Mouse (Mus musculus): ENCODE data around the gene Igfbp3. TPM values are rescaled to one million over a fixed set of nuclear protein-coding genes. Genes with fewer than 3 reads are reported as not detected.

The Igfbp3 gene
- 85.9 and 97.3 TPM in 2 replicates for polyA plus RNA-seq (2015; fragmentation: Nextera tagmentation; extraction: Ambion mirVana)

- no peaks in the 10 kb centered on the region; the same call in 1 of the 2 replicates for H3K36me3 ChIP-seq (ENCODE audit: insufficient read depth, low read length)
- under 1% methylated on average over 69 of the region's 104 CpGs for WGBS
- H3K4me3 ChIP-seq (ENCODE audit: low read length), result peak within 1 kb of the TSS; percentile 68
- no peak within 1 kb of the TSS for H3K27ac ChIP-seq (ENCODE audit: low read length)
- peak; percentile 83 for ATAC-seq (ENCODE audit: low FRiP score, low TSS enrichment)
- H3K9me3 ChIP-seq (ENCODE audit: low read length), result no peaks in the 10 kb centered on the region
- H3K9ac ChIP-seq (replicated peaks; ENCODE audit: low read length), result peak within 1 kb of the TSS; percentile 70
- H3K4me2 ChIP-seq (replicated peaks; ENCODE audit: low read depth, low read length), result peak within 1 kb of the TSS; percentile 94
- peaks cover 31% of the 10 kb centered on the region for H3K27me3 ChIP-seq (ENCODE audit: insufficient read depth, low read length)
- H3K4me1 ChIP-seq (ENCODE audit: insufficient read depth, low read length), result peaks cover 18% of the 10 kb centered on the region
These were observed at the start of gene Igfbp3 for GRCm38 (mm10) chr11:7213501-7214341. Gene Igfbp3 (minus strand): TSS chr11:7213923.

- H3K4me1 ChIP-seq (ENCODE audit: insufficient read depth, low read length), result no peaks in the 10 kb centered on the region
- H3K9me3 ChIP-seq (ENCODE audit: low read length), result no peaks in the 10 kb centered on the region
- H3K9ac ChIP-seq (replicated peaks; ENCODE audit: low read length), result no peak overlapping the region
- no peaks in the 10 kb centered on the region for H3K36me3 ChIP-seq (ENCODE audit: insufficient read depth, low read length)
- no peak overlapping the region for H3K27ac ChIP-seq (ENCODE audit: low read length)
- 89% methylated on average over 5 of the region's 5 CpGs for WGBS
- no peak overlapping the region for H3K4me3 ChIP-seq (ENCODE audit: low read length)
- no peaks in the 10 kb centered on the region for H3K27me3 ChIP-seq (ENCODE audit: insufficient read depth, low read length)
- ATAC-seq (ENCODE audit: low FRiP score, low TSS enrichment), result no peak
- no peak overlapping the region for H3K4me2 ChIP-seq (replicated peaks; ENCODE audit: low read depth, low read length)
These were observed 37.1 kb upstream of the Igfbp3 start for GRCm38 (mm10) chr11:7250870-7251269.

- no peak overlapping the region for H3K9ac ChIP-seq (replicated peaks; ENCODE audit: low read length)
- H3K27me3 ChIP-seq (ENCODE audit: insufficient read depth, low read length), result no peaks in the 10 kb centered on the region
- H3K36me3 ChIP-seq (ENCODE audit: insufficient read depth, low read length), result no peaks in the 10 kb centered on the region
- H3K4me3 ChIP-seq (ENCODE audit: low read length), result no peak overlapping the region
- no peak for ATAC-seq (ENCODE audit: low FRiP score, low TSS enrichment)
- 92% methylated on average over 2 of the region's 2 CpGs for WGBS
- H3K4me1 ChIP-seq (ENCODE audit: insufficient read depth, low read length), result no peaks in the 10 kb centered on the region
- no peak overlapping the region for H3K4me2 ChIP-seq (replicated peaks; ENCODE audit: low read depth, low read length)
- no peaks in the 10 kb centered on the region for H3K9me3 ChIP-seq (ENCODE audit: low read length)
- H3K27ac ChIP-seq (ENCODE audit: low read length), result no peak overlapping the region
These were observed 36.7 kb upstream of the Igfbp3 start for GRCm38 (mm10) chr11:7250415-7250814.

- Histone ChIP-seq H3K36me3 (ENCODE audit: insufficient read depth, low read length) (no peaks in the 10 kb centered on the region), H3K4me2 (replicated peaks; ENCODE audit: low read depth, low read length) (no peak overlapping the region), H3K4me3 (ENCODE audit: low read length) (no peak overlapping the region), H3K27me3 (ENCODE audit: insufficient read depth, low read length) (no peaks in the 10 kb centered on the region), H3K9ac (replicated peaks; ENCODE audit: low read length) (no peak overlapping the region), H3K4me1 (ENCODE audit: insufficient read depth, low read length) (no peaks in the 10 kb centered on the region), H3K9me3 (ENCODE audit: low read length) (no peaks in the 10 kb centered on the region), H3K27ac (ENCODE audit: low read length) (no peak overlapping the region)
- no peak for ATAC-seq (ENCODE audit: low FRiP score, low TSS enrichment)
- 79% methylated on average over 1 of the region's 1 CpGs for WGBS
These were observed 31.1 kb upstream of the Igfbp3 start for GRCm38 (mm10) chr11:7244782-7245181.

- Histone ChIP-seq H3K4me2 (replicated peaks; ENCODE audit: low read depth, low read length) (no peak overlapping the region), H3K4me1 (ENCODE audit: insufficient read depth, low read length) (0 out of 2 replicates have a peak, but pooled peaks cover 2% of the 10 kb centered on the region), H3K9me3 (ENCODE audit: low read length) (no peaks in the 10 kb centered on the region), H3K4me3 (ENCODE audit: low read length) (no peak overlapping the region), H3K36me3 (ENCODE audit: insufficient read depth, low read length) (no peaks in the 10 kb centered on the region), H3K9ac (replicated peaks; ENCODE audit: low read length) (no peak overlapping the region), H3K27me3 (ENCODE audit: insufficient read depth, low read length) (no peaks in the 10 kb centered on the region), H3K27ac (ENCODE audit: low read length) (no peak overlapping the region)
- WGBS, result 82% methylated on average over 4 of the region's 4 CpGs
- no peak for ATAC-seq (ENCODE audit: low FRiP score, low TSS enrichment)
These were observed 25.5 kb upstream of the Igfbp3 start for GRCm38 (mm10) chr11:7239041-7239740.

GRCm38 (mm10) chr11:7238546-7238945, 24.8 kb upstream of the Igfbp3 start:
- Histone ChIP-seq H3K9me3 (ENCODE audit: low read length) (no peaks in the 10 kb centered on the region), H3K9ac (replicated peaks; ENCODE audit: low read length) (no peak overlapping the region), H3K4me2 (replicated peaks; ENCODE audit: low read depth, low read length) (no peak overlapping the region), H3K4me3 (ENCODE audit: low read length) (no peak overlapping the region), H3K27ac (ENCODE audit: low read length) (no peak overlapping the region), H3K36me3 (ENCODE audit: insufficient read depth, low read length) (no peaks in the 10 kb centered on the region), H3K4me1 (ENCODE audit: insufficient read depth, low read length) (0 out of 2 replicates have a peak, but pooled peaks cover 2% of the 10 kb centered on the region), H3K27me3 (ENCODE audit: insufficient read depth, low read length) (no peaks in the 10 kb centered on the region)
- WGBS, result 90% methylated on average over 6 of the region's 6 CpGs
- no peak for ATAC-seq (ENCODE audit: low FRiP score, low TSS enrichment)

GRCm38 (mm10) chr11:7237712-7238111, 24.0 kb upstream of the Igfbp3 start:
- no peaks in the 10 kb centered on the region for H3K36me3 ChIP-seq (ENCODE audit: insufficient read depth, low read length)
- H3K4me1 ChIP-seq (ENCODE audit: insufficient read depth, low read length), result 0 out of 2 replicates have a peak, but pooled peaks cover 2% of the 10 kb centered on the region
- H3K27ac ChIP-seq (ENCODE audit: low read length), result no peak overlapping the region
- no peak overlapping the region for H3K4me3 ChIP-seq (ENCODE audit: low read length)
- 0 out of 2 replicates have a peak, but pooled peaks have one; percentile 6 for ATAC-seq (ENCODE audit: low FRiP score, low TSS enrichment)
- H3K9me3 ChIP-seq (ENCODE audit: low read length), result no peaks in the 10 kb centered on the region
- H3K27me3 ChIP-seq (ENCODE audit: insufficient read depth, low read length), result no peaks in the 10 kb centered on the region
- H3K9ac ChIP-seq (replicated peaks; ENCODE audit: low read length), result no peak overlapping the region
- 68% methylated on average over 6 of the region's 6 CpGs for WGBS
- H3K4me2 ChIP-seq (replicated peaks; ENCODE audit: low read depth, low read length), result no peak overlapping the region

GRCm38 (mm10) chr11:7236751-7237150, 23.0 kb upstream of the Igfbp3 start:
- H3K27ac ChIP-seq (ENCODE audit: low read length), result no peak overlapping the region
- ATAC-seq (ENCODE audit: low FRiP score, low TSS enrichment), result no peak
- 97% methylated on average over 2 of the region's 2 CpGs for WGBS
- no peak overlapping the region for H3K9ac ChIP-seq (replicated peaks; ENCODE audit: low read length)
- H3K4me2 ChIP-seq (replicated peaks; ENCODE audit: low read depth, low read length), result no peak overlapping the region
- no peak overlapping the region for H3K4me3 ChIP-seq (ENCODE audit: low read length)
- no peaks in the 10 kb centered on the region for H3K9me3 ChIP-seq (ENCODE audit: low read length)
- H3K4me1 ChIP-seq (ENCODE audit: insufficient read depth, low read length), result 0 out of 2 replicates have a peak, but pooled peaks cover 2% of the 10 kb centered on the region
- no peaks in the 10 kb centered on the region for H3K36me3 ChIP-seq (ENCODE audit: insufficient read depth, low read length)
- H3K27me3 ChIP-seq (ENCODE audit: insufficient read depth, low read length), result no peaks in the 10 kb centered on the region

GRCm38 (mm10) chr11:7234981-7235609, 21.4 kb upstream of the Igfbp3 start:
- Histone ChIP-seq H3K4me3 (ENCODE audit: low read length) (no peak overlapping the region), H3K9me3 (ENCODE audit: low read length) (no peaks in the 10 kb centered on the region), H3K27ac (ENCODE audit: low read length) (peak overlapping the region; percentile 47; the same call in 1 of the 2 replicates), H3K36me3 (ENCODE audit: insufficient read depth, low read length) (no peaks in the 10 kb centered on the region), H3K4me1 (ENCODE audit: insufficient read depth, low read length) (0 out of 2 replicates have a peak, but pooled peaks cover 2% of the 10 kb centered on the region), H3K27me3 (ENCODE audit: insufficient read depth, low read length) (no peaks in the 10 kb centered on the region), H3K9ac (replicated peaks; ENCODE audit: low read length) (no peak overlapping the region), H3K4me2 (replicated peaks; ENCODE audit: low read depth, low read length) (no peak overlapping the region)
- 67% methylated on average over 3 of the region's 3 CpGs for WGBS
- ATAC-seq (ENCODE audit: low FRiP score, low TSS enrichment), result peak; percentile 51; the same call in 1 of the 2 replicates
